Mouse (Mus musculus): ENCODE results near the gene Gfi1. TPM values are rescaled to one million over a fixed set of nuclear protein-coding genes. Genes with fewer than 3 reads are reported as not detected.

The Gfi1 gene
- 22.6 and 24.7 TPM in 2 replicates for polyA plus RNA-seq (2012; rRNA removed)

DNA sequence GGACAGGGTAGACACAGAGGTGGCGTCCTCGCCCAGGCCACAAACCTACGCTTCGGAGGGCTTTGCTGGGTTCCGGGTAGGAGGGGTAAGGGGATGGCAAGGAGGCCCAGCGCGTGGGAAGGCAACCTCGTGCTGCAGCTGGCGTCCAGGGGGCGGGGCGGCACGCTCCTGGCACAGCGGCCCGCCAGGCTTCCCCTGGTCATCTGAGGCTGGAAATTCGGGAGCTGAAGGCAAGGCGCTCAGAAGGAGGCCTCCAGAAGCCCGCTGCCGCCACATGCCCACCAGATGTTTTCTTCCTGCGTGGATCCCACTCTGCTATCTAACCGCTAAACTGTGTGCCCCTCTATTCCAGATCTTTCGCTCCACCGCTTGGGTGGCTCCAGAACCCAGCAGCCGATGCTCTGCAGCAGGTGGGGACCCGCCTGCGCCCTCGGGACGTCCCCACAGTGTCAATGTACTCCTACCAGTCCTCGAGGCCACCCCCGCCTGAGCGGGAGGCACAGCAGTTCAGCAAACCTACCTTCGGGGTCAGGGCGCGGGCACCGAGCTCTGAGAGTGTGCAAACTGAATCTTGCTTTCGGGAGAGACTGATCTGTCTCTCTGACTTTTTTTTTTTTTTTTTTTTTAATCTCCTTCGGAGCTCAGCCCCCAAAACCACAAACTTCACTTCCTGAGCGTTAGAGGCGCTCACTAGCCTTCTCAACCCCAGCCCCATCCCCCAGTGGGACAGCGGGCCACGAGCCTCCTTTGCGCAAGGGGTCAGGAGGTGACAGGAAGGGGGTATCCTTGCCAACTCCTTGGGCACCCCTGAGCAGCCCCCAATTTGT lies at the start of gene Gfi1:
TSS of gene Gfi1 (minus strand) at position 602 of the 827 bp plus-strand sequence.

Other genes with a start within 250 kb of the Gfi1 start
- 0.07 TPM in 1 of 2 replicates, not detected in the other for gene Gm42669, start 218.4 kb downstream of the Gfi1 start, polyA plus RNA-seq (2012; rRNA removed)
- gene 1700028K03Rik, start 191.3 kb downstream of the Gfi1 start, polyA plus RNA-seq (2012; rRNA removed), result not detected in 2 replicates
- gene Rpap2, start 128.7 kb downstream of the Gfi1 start, polyA plus RNA-seq (2012; rRNA removed), result 2.2 and 2.4 TPM in 2 replicates
- gene Glmn, start 128.1 kb downstream of the Gfi1 start, polyA plus RNA-seq (2012; rRNA removed), result 0.57 and 0.64 TPM in 2 replicates
- gene Ube2d2b, start 104.1 kb upstream of the Gfi1 start, polyA plus RNA-seq (2012; rRNA removed), result not detected in 2 replicates
- gene Evi5, start 149.1 kb upstream of the Gfi1 start, polyA plus RNA-seq (2012; rRNA removed), result 12.7 and 13.5 TPM in 2 replicates
- 11.8 and 19.3 TPM in 2 replicates for gene Rpl5, start 174.5 kb upstream of the Gfi1 start, polyA plus RNA-seq (2012; rRNA removed)